Mouse (Mus musculus): ENCODE measurements around the gene AI467606.
"Not testable (repeated sequence)": the region's sequence is repeated elsewhere in the genome, so short reads cannot be mapped to it uniquely, and the experiment has no call there.

DNA sequence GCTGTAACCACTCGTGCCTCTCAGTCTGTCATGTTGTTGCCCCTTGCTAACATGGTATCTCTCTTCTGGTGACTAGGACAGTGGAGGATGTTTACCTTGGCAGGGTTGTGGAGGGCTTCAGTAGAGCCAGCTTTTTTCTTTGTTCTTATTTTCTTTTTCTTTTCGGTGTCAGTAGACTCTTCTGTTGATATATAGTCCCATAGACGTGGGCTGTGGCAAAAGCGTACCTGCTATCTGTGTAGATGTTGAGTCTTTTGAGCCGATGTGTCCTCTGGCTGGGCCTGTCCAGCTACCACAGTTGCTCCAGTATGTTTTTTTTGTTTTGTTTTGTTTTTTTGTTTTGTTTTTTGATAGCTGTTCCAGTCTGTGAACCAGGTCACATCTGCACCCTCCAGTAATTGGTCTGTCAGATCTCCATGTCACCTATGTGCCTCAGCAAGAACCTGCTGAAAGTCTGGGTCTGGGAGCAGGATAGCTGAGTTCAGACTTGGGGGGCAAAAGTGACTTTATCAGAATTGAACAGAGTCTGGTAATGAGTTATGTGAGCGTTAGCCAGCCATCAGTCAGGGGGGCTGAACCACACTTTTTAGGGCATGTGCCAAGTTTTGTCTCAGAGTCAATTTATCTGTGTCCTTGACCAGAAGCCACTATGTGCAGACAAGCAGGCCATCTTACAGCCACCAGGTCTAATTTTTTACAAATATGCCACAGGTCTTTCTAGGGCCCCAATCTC lies 3.7 kb upstream of the AI467606 start, which contains the start of gene Zg16:
- not testable (repeated sequence) for TF ChIP-seq GATA1 (IDR thresholded peaks at IDR 0.05; ENCODE audit: borderline replicate concordance, low read length); FLI1 (IDR thresholded peaks at IDR 0.05; ENCODE audit: low read length)

All from megakaryocyte, embryonic 14.5 days (primary cell).